Mouse (Mus musculus): ENCODE results near the gene Zfp867.

GRCm38 (mm10) chr11:59477240-59477639, 5.0 kb upstream of the Zfp867 start:
- TF ChIP-seq CTCF (IDR thresholded peaks at IDR 0.05; ENCODE audit: low read depth, low read length): no peak
- TF ChIP-seq POLR2A (IDR thresholded peaks at IDR 0.05; ENCODE audit: extremely low read depth, insufficient read depth, low read length): no peak

All from liver, adult 2 months (tissue).